Mouse (Mus musculus) heart, adult 2 months (tissue): Measurements from ENCODE around the gene Polrmt.

Experiments
- CTCF ChIP-seq: fragments of 200-600 bp; IDR thresholded peaks from 2 replicates; pipeline ENCODE4 v1.8.1; 2022; ENCODE audit warnings: antibody characterized with exemption, mild to moderate bottlenecking, moderate library complexity
- EP300 ChIP-seq: fragments of 200-500 bp; IDR thresholded peaks from 2 replicates; pipeline ENCODE4 v1.6.1; 2011; ENCODE audit warnings: low read depth, low read length, control low read depth; ENCODE audit not compliant: insufficient read depth
- POLR2A ChIP-seq: fragments of 200-500 bp; IDR thresholded peaks from 2 replicates; pipeline ENCODE4 v1.6.1; 2011; ENCODE audit warnings: mild to moderate bottlenecking, low read depth, low read length, control low read depth; ENCODE audit not compliant: insufficient read depth

GRCm38 (mm10) chr10:79773208-79773607 is 26.8 kb upstream of the Polrmt start:
- no peak for TF ChIP-seq CTCF
- TF ChIP-seq EP300 = no peak
- no peak for TF ChIP-seq POLR2A
